Mouse (Mus musculus) cerebellum, postnatal 36 days (tissue): ENCODE data around the gene Arhgap45.

Source experiments
- DNase-seq, 2 experiments: peaks; one replicate each; pipeline ENCODE4 v3.0.0; 2021 to 2022; ENCODE audit warnings: mixed read lengths in 2 of 2

Gene Arhgap45

DNA sequence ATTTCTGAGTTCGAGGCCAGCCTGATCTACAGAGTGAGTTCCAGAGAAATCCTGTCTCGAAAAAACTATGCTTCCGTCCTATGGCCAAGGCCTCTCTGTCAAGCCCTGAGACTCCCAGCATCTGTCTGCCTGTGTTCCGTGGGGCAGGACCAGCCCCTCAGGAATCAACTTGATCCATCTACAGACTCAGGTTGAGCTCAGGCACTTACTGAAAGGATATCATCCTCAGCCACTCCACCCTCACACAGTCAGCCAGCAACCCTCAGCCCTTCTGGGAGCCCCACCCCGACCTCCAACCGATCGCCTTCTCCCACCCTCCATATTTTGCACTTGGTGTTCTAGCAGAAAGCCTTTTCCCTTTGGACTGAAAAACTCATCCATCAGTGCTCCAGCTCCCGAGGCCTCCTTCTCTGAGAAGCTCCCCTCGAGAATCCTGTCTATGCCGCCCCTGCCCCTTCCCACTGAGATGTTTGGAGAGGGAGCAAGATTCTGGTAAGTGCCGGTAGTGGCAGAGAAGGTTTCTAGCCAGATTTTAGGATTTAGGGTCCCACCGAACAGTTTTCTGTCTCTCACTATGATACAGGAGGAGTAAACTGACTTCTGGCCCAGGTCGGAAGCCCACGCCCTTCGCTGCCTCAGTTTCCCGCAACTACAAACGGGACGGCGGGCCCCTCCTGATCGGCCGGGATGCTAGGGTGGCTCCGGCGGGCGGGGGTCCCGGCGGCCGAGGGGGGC lies 28.5 kb upstream of the Arhgap45 start:
- DNase-seq, result no peak

DNA sequence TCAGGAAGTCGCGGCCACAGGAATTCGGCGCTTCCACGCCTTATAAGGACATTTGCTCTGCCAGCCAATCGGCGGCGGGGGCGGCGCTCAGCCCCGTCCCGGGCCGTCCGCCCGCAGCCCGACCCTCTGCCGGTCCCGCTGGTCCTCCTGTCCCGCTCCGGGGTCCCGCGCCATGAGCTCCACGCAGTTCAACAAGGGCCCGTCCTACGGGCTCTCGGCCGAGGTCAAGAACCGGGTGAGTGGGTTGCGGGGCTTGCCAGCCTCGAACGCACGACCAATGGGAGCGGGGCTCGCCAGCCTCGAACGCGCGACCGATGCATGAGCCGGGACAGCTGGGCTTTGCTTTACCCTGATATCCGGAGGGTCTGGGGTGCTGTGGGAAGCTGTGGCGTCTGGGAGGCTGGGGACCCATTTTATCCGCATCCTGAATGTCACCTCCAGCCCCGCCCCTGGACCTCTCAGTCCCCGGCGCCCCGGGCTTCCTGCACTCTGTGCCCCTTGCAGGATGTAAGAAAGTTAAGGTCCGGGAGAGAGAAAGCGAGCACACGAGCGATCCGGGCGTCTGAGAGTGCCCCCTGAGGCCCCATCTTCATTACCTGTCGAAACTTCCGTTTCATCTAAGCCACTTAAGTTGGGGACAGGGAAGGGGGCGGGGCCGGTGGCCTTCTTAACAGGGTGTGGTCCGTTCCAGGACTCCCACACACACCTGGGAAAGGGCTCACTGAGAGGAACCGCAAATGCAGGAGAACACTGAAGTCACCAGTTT lies 27.8 kb upstream of the Arhgap45 start, which contains the start of gene Cnn2:
Cnn2 (plus strand) TSS at position 79 of the 766 bp plus-strand sequence.
- DNase-seq, result no peak

DNA sequence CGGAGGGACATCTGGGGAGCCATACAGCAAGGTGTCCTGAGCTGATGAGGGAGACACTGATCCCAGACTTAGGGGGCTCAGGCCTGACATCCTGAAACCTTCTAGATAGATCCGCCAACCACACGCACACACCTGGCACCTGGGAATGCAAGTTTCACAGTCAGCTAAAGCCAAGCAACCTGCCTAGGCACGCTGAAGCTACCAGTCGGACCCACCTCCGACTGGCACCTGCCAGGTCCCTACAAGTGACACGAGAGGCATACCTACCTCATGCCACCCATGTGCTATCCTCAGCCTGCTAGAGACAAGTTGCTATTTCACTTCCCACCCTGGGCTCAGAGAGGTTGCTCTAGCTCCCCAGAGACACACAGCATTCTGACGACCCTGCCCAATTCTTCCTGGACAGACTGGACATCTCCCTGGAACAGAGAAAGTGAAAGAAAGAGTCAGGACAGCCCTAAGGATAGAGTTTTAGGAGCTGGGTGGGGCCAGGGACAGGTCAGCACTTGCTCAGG lies 27.1 kb upstream of the Arhgap45 start:
- DNase-seq, result no peak

DNA sequence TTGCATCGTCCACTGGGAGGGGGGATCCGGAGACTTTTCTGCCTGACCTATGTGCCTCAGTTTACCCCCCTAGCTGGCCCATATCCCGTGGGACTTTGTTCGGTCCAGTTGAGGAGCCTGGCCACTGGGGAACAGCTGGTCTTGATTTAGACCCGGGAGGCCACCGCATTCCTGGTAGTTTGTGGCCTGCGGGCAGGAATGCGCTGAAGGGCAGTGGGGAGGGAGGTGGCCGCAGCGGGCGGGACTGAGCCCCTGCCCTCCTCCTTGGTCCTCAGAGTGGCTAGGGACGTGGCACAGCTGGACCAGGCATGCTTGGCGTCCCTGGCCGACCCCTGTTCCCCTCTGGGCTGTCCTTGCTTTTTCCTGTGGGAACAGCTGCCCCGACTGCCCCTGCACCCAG lies 26.6 kb upstream of the Arhgap45 start:
- DNase-seq, result no peak

DNA sequence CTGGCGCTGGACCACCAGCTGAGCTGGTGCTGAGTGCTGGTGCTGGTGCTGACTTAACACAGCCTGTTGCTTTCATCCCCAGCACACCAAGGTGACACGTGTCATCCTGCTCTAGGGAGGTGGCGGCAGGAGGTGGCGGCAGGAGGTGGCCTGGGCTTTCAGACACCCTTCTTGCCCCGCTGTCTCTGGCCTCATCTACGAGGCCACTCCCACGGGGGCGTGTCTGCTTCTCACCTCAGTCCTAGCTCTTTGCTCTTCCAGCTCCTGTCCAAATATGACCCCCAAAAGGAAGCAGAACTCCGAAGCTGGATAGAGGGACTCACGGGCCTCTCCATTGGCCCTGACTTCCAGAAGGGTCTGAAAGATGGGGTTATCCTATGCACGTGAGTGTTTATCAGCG lies 25.4 kb upstream of the Arhgap45 start:
- DNase-seq, result no peak

DNA sequence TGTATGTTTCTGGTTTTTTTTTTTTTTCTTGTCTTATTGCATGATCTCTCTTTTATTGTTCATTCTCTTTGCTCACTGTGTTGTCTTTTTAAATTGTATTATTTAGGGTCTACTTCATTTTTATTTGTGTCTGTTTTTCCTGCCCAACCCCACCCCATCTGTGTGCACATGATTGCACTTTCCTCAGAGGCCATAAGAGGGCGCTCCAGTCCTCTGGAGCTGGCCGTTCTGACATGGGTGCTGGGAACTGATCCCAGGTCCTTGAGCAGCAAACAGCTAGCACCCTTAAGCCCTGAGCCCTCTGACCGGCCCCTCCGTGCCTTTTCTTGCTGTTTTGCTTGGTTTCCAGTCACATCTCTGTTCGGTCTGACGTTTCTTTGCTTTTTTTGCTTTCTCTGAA lies 24.9 kb upstream of the Arhgap45 start:
- DNase-seq, result no peak

DNA sequence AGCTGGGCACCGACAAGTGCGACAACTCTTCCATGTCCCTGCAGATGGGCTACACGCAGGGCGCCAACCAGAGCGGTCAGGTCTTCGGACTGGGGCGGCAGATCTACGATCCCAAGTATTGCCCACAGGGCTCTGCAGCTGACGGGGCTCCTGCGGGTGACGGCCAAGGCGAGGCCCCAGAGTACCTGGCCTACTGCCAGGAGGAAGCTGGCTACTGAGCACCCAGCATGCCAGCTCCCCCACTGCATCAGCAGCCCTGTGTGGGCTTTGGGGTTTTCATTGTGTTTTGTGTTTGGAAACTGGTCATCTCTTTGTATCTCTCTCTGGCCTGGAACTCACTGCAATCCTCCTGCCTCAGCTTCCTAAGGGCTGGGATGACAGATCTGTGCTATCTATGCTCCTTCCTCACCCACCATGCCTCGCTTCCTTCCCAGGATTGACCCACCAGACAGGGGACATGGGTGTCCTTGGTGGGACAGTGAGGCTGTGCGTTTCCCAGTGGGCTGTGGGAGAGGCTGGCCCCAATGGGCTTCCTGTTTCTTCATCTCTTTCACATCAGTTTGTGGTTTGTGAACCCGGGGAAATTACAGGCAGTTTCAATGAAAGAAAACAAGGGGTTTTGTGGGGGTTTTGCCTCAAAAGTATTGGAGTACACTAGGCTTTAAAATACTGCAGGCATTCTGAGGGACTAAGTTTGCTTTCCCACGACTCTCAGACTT lies 21.9 kb upstream of the Arhgap45 start:
- DNase-seq, result no peak

DNA sequence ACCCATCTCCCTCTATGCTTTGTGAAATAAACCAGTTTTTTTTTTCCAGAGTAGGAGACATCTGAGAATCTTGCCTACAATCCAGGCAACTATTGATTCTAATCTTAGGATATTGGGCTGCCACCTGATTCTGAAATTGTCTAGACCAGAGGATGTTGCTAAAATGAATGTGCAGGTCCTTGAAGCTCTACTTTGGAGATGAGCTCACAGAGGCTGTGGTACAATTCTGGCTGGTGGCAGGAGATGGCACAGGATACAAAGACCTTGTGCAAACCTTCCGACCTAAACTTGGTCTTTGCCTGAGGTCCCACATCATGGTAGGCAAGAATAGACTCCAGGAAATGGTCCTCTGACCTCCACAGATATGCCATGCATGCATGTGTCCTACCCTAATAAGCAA lies 20.8 kb upstream of the Arhgap45 start:
- DNase-seq, result no peak

DNA sequence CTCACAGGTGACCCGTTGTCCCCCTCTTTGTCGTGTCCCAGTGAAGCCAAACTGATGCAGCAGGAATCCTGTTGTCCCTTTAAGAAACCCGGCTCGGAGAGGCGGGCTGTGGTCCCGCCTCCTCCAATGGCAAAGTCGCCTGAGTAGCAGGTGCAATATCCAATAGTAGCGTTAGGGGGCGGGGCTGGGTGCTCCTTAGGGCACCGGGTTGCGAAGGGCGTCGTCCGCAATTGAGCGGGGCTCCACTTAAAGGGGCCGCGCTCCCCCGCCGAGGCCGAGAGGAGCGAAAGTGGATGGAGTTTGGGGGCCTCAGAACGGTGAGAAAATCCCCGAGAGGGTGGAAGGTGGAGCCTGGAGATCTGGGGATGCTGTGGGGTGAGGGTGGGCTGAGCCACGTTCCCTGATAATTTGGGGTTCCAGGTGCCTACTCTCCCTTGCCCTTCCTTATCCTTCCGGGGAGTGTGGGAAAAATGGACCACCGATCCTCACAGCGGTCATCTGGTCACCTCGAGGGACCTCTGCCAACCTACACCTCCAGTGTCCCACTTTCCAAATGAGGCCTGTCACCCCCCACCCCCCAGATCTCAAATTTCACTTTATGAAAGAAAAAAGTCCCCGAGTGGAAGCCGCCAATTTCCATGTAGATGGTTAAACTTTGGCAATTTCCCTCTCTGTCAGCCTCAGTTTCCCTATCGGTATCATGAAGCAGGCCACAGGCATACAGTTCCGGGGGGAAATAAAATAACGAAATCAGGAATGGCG lies 20.0 kb upstream of the Arhgap45 start, which contains the start of gene Abca7:
Abca7 (plus strand) TSS at position 223 of the 762 bp plus-strand sequence.
- peak; percentile 98 for DNase-seq

DNA sequence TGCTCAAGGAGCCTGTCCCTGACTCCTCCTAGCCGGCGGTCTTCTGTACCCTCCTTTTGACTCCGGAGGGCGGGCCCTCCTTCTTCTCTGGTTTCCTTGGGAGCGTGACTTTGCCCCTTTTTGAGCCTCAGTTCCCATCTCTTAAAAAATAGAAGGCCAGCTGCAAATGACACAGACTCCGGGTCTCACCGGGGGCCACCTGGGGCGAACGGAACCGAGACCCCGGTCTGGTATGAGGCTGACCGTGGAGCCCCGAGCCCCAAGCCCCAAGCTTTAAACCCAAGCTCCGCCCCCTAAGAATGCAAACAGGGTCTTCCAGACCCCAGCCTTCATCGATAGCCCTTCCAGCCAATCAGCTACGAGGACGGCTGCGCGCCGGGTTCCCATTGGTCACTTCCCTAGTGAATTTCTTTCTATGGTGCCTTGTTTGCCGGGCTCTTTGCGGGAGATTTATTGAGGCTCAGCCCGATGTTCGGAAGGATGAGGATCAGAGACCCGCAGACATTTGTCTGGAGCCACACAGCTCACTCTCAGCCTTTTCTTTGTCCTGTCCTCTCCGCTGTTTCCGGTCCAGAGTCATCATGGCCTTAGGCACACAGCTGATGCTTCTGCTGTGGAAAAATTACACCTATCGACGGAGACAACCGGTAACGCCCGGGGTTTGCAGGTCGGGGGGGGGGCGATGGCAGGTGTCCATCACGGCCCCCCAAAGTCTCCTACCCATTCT lies 19.3 kb upstream of the Arhgap45 start:
- DNase-seq, result peak; percentile 78 to 83

DNA sequence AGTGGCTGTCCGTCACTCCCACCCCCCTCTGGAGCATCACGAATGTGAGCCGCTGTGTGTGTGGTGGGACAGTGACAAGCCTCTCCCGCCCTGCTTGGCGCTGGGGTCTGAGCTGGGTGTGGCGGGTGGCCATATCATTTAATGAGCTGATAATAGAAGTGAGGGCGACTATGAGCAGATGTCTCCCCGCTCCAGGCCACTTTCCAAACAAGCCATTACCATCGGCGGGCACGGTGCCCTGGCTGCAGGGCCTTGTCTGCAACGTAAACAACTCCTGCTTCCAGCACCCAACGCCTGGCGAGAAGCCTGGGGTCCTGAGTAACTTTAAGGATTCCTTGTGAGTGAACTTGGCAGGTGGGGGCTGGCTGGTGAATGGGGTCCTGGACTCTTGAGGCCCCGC lies 18.6 kb upstream of the Arhgap45 start:
- DNase-seq, result peak; percentile 62 to 70

DNA sequence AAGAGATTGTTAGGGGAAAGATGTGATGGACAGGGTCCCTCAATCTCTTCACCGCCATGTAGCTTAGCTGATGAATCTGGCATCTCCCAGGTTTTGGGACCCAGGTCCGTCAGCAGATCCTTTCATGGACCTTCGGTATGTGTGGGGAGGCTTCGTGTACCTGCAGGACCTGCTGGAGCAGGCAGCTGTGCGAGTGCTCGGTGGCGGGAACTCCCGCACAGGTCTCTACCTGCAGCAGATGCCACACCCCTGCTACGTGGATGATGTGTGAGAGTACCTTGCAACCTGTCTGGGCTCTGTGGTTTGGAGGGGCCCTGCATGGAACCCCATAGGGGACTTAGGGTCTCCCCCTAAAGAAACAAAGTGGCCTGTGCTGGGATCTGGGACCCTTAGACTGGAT lies 14.5 kb upstream of the Arhgap45 start:
- no peak for DNase-seq

DNA sequence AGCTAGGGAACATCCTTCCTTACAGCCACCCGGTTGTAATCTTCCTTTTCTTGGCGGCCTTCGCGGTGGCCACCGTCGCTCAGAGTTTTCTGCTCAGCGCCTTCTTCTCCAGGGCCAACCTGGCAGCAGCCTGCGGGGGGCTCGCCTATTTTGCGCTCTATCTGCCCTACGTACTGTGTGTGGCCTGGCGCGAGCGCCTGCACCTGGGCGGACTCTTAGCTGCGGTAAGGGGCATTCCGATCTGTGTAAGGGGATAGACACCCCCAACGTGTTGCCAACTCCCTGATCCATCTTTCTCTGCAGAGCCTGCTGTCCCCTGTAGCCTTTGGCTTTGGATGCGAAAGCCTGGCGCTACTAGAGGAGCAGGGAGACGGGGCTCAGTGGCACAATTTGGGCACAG lies 13.6 kb upstream of the Arhgap45 start:
- DNase-seq, result peak in 1 of 2 experiments; percentile 11

DNA sequence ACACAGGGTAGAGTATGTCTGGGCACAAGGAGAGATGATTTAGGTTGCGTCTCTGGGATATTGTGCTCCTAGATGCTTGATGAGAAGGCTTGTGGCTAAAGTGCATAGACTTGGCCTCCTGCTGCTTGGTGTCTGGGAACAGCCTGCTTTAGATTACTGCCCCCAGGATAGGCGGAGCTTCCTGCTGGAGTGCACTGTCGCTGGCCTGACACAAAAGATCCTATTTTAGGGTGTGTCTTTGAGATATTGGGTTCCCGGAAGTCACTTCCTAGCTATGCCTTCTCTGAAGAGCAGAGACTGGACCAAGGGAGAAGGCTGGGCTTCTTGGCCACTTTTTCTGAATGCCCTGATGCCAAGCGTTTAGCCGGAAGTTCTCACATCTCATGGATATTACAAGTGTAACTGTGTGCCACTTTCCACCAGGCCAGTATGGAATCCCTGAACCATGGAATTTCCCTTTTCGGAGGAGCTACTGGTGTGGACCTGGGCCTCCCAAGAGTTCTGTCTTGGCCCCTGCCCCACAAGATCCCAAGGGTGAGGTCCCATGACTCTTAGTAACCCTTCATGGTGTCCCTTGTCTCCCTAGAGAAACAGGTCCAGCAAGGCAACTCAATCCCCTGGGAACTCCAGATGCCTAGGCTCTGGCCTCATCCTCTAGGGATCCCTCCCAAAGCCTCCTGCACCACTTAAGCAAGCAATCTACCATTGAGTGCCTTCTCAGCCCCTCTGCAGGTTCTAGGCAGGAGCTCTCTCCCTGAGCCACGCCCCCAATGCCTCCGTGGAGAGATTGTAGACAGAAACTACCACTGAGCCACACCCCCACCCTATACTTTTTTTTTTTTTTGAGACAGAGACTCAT lies 12.8 kb upstream of the Arhgap45 start:
- no peak for DNase-seq

DNA sequence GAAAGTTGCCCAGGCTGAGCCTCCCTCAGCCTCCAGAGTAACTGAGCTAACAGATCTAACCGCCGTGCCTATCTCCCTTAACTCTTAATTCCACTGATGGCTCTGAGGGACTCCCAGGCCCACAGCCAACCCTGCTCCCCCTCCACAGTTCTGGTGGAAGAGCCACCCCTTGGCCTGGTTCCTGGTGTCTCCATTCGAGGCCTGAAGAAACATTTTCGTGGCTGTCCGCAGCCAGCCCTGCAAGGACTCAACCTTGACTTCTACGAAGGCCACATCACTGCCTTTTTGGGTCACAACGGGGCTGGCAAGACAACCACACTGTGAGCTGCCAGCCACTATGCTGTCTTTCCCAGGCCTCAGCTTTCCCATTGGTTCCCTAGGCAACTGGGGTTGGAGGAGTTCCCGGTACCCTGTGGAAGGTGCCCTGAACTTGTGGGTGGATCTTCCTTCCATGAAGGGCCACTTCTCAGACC lies 12.2 kb upstream of the Arhgap45 start:
- no peak for DNase-seq

DNA sequence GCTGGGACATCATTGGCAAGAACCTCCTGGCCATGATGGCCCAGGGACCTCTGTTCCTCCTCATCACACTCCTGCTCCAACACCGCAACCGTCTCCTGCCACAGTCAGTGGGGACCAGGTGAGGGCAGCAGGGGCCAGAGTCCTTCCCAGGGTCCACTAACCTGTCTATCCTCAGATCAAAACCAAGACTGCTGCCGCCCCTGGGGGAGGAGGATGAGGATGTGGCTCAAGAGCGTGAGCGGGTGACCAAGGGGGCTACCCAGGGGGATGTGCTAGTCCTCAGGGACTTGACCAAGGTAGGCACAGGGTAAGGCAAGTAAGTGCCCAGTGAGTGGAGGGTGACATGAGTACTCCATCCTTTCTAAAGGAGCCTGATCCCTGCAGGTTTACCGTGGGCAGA lies 4.7 kb upstream of the Arhgap45 start:
- peak in 1 of 2 experiments; percentile 5 for DNase-seq

DNA sequence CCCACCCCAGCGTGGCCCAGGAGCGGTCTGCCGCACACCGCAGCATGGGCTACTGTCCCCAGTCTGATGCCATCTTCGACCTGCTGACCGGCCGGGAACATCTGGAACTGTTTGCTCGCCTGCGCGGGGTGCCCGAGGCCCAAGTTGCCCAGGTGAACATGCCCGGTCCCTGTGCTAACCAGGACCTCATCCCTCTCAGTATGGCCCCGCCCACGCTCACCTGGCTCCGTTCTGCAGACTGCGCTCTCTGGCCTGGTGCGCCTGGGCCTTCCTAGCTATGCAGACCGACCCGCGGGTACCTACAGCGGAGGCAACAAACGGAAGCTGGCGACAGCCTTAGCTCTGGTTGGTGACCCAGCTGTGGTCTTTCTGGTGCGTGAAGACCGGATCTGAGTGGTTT lies 2.8 kb upstream of the Arhgap45 start:
- peak in 1 of 2 experiments; percentile 6 for DNase-seq

DNA sequence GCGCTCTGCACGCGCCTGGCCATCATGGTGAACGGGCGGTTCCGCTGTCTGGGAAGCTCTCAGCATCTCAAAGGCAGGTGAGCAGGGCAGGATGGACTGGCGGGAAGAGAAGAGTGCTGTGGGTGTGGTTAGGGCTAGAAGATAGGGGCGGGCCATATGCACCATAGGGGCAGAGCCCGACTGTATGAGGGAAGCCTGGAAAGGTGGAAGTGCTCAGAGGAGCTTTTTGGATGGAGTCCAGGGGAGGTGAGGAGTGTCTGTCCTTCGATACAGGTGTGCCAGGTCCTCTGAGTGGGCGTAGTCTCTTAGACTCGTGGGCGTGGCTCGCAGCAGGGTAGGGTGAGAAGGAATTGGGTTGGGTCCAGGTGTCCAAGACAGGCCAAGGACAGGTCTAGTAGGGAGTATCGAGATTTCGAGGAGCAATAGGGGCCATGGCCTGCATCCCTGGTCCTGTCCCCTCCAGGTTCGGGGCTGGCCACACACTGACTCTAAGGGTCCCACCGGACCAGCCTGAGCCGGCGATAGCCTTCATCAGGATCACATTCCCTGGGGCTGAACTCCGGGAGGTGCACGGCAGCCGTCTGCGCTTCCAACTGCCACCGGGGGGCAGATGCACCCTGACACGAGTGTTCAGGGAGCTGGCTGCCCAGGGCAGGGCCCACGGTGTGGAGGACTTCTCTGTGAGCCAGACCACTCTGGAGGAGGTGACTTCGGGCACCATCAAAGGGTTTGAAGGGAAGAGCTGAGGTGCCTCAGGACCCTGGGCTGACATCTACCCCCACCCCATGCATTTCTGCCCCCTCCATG lies 1.8 kb upstream of the Arhgap45 start:
- peak in 1 of 2 experiments; percentile 5 for DNase-seq

DNA sequence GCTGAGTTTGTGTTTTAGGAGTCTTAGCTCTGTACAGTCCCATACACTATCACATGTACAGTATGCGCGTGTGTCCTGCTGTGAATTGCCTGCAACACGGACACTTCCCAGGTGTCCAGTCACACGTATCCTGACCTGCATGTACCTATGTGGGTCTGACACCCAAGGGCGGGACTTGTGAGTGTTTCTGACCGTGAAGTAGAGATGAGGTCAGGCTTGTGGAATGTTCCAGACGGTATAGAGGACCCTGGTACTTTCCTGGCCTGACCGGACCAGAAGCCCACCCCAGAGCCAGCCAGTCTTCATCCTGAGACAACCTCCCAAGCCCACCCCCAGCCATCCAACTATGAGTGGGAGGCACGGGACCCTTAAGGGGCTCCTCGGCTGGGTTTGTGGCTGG lies 870 bp upstream of the Arhgap45 start:
- no peak for DNase-seq

DNA sequence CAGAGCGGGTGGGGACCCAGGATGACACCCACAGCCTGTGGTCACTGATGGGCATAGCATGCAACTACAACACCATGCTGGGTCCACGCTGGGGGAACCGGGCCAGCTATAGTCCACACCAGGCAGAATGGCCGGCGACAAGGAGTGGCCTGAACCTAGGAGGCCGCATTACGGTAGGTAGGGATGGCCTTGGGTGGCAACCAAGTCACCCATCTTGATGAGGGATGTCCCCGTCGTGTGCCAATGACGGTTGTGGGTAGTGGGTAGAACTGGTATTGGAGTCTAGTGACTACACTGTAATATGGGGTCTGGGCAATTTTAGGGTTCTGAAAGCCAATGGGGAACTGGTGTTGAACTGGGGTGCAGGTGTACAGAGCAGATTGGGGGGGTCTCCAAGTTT lies 478 bp downstream of the Arhgap45 start:
- DNase-seq, result no peak
